Comparison of ENCODE assay signal across 9 mouse cellular contexts in genomic region chr2:113420691-113421090, GRCm38 (mm10).
"Had no signal": no experiment of that assay in that cellular context is flagged by ENCODE, and none has a peak within 500 bp of the region (broad histone marks: within the 10 kb centered on the region; RNA-seq: fewer than 3 reads in every experiment).

No protein-coding gene starts in this region.

- DNase-seq: kidney, adult 9 months; kidney, postnatal 4 days; right cerebral cortex, postnatal 25 days; thymus, postnatal 4 days had no signal

- ATAC-seq: liver, embryonic 12.5 days; midbrain, embryonic 16.5 days had no signal

- H3K27me3 ChIP-seq: limb, embryonic 15.5 days; liver, embryonic 12.5 days; lung, embryonic 15.5 days; midbrain, embryonic 12.5 days had no signal
